Mouse (Mus musculus): ENCODE measurements around the gene Acin1.

The Acin1 gene

GRCm38 (mm10) chr14:54603686-54604085 lies 83.0 kb downstream of the Acin1 start:
- DNase-seq = no peak

DNA sequence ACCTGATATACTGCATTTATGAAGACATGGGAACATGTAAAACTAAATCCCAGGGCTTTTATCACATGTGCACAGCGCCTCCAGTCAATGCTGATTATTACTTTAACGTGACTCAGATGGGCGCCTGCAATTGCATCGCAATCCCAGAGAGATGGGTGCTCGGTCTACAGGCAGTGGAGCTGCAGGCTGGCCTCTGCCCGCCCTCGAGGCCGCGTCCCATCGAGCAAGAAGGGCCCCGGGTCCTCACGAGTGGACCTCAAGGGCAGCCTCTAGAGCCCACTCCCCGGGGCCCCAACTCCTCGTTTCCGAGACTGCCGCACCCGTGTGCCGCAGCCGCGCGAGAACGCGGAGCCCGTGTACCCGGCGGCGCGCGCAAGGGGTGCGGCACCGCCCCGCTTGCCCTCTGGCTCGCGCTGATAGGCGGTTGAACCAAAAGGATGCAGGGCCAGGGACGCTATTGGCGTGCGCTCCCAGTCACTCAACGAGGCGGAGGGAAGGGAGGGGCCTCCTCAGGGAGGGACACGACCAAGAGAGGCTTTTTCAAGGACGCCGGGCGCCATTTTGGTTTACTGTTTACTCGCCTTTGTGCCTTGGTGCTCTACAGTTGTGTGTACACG lies 83.6 kb downstream of the Acin1 start:
- DNase-seq = peak; percentile 94

- DNase-seq = no peak
These were observed 84.1 kb downstream of the Acin1 start for GRCm38 (mm10) chr14:54602613-54603012.

DNA sequence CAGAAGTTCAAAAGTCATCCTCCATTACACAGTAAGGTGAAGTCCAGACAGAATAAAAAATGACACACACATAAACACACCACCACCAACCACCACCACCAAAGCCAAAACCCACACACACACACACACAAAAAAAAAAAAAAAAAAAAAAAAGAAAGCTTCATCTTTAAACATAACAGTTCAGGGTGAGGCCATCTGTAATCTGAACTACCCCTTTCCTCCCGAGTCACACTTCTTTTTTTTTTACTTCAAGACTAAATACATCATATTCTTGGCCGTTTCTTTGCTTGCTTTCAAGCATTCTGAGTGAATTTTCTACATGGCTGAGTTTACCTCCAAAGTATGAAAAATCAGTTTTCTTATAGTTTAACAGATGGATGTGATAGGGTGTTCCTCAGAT lies 85.1 kb downstream of the Acin1 start:
- DNase-seq = no peak

GRCm38 (mm10) chr14:54597084-54597483 lies 89.6 kb downstream of the Acin1 start:
- DNase-seq = no peak

GRCm38 (mm10) chr14:54594631-54595414 lies 91.9 kb downstream of the Acin1 start:
- DNase-seq = no peak

DNA sequence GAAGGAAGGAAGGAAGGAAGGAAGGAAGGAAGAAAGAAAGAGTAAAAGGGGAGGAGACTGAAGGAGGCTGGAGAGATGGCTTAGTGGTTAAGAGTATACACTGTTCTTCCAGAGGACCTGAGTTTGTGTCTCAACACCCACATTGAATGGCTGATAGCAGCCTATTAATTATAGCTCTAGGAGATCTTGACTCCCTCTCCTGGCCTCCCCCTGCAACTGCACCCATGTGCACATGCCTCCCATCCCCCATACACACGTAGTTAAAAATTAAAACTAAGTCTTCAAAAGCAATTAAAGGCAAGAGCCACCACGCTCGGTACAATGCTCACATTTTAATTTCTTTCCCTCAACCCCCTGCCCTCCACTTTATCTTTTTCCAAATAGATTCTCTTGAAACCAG lies 92.7 kb downstream of the Acin1 start:
- DNase-seq = no peak

DNA sequence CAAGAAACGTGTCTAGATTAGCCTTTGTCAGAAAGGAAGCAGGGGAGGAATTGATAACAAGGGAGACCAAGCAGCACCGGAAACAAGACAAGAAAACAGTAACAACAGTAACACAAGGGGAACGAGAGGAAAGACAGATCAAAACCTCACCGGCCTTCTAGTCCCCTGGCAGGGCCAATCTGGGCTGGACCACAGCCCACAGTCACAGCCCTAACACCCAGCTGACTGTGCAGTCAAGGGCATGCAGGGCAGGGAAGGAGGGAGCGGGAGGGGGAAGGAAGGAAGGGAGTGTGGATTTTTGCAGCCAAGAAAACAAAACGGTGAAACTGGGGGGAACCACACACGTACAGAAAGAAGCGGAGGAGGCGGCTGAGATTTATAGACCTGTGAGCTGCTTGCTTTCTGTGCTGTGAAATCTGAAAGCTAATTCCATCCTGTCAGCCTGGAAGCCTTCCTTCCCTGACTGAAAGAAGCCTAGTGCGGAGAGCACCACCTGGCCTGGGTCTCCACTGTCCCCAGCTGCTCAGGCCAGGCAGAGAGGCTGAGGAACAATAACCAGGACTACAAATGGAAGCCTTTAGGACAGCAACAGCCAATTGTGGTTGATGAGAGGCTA lies 94.3 kb downstream of the Acin1 start:
- DNase-seq = no peak

Measured in kidney, adult 18-20 months (tissue).